Mouse (Mus musculus): ENCODE measurements around the gene Wwox.

Wwox gene

DNA sequence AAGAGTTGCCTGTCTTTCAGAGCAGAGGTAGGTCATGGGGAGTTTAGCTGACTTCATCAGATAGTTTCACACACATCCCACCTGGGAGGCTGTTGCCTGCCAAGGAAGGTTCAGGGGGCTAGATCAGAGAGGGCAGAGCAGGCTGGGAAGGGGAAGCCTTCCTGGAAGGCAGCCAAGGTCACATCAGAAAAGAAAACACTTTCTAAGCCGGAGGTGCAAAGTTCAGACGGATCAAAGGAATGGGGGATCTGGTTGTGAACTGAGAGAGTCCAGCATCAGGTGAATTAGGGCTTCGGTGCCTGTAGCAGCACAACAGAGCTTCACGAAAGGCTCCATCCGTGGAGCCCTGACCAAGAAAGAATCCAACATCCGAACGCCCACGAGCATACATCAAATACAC lies 488.0 kb downstream of the Wwox start:
- peak; percentile 23 for DNase-seq

DNA sequence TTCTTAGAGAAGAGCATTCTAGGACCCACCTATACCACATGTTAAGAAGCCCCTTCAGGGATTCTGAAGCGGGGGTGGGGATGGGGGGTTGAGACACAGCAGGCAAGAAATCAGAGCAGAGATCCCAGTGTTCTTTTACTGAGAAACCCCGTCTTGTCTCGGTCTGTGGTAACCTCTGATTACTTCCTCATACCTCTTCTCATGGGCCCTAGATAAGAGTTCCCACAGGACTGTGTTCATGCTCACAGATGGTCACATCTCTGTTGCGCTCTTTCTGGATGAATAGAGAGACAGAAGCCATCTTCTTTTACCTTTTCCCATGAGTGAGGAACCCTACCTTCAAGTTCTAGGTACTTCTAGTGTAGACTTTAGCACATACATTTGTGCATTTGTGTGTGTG lies 488.5 kb downstream of the Wwox start:
- DNase-seq, result no peak

DNA sequence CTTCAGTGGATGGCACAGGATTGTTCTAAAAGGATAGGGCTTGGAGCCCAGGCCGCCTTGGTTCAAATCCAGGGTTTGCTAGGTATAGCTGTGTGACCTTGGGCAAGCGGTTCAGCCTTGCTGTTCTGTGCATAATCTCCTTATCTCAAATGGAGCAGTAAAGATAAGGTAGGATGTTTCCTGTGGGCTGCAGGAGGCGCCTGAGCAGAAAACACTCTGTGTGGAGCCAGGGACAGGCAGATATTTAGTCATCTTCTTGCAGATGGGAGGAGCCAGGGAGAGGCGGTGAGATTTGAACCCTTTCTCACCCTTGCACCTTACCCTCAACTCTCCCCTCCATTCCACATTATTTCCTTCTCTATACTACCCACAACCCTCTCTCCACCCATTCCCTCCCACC lies 490.1 kb downstream of the Wwox start:
- DNase-seq, result no peak

DNA sequence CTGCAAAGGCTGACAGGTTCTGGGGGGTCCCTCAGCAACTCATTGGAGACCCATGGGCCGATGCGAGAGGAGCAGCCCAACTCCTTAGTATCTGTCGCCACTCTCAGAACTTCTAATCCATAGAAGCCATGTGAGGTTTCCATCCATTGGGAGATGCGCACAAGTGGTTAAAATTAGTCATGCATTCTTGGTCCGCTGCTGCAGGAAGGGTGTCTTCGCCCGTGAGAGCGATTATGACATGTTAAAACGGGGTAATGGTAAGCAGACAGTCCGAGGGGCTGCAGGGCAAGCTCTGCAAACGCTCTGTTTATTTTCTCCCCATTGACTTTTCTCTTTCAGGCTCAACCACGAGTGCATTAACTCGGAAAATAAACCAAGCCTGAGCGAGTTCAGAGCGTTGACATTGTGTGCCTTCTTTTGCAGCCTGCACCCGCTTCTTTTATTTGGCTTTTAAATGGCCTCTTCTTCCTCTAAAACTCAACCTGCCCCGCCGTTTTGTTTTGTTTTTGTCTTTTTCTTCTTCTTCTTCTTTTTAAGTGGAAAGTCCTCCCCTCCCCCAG lies 492.7 kb downstream of the Wwox start:
- DNase-seq, result no peak

DNA sequence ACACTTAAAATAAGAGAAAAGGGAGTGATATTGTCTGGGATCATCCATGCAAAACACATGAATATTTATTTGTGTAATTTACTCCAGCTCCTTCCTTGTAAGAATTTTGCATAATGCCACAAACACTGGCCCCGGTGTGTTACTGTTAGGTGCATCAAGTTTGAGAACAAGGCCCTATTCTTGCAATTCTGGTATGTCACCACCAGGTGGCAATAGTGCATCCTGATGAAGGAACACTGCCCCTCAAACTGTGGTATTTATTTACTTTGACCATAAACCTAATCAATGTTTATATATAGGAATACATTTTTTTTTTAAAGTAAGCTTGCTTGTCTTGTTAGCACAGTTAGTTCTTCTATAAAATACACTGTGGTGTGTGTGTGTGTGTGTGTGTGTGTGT lies 493.8 kb downstream of the Wwox start:
- no peak for DNase-seq

- DNase-seq, result no peak
These were observed 497.4 kb downstream of the Wwox start for GRCm38 (mm10) chr8:114936887-114937286.

- DNase-seq, result no peak
These were observed 499.9 kb downstream of the Wwox start for GRCm38 (mm10) chr8:114939338-114939737.

GRCm38 (mm10) chr8:114941096-114941495 lies 501.6 kb downstream of the Wwox start:
- no peak for DNase-seq

DNA sequence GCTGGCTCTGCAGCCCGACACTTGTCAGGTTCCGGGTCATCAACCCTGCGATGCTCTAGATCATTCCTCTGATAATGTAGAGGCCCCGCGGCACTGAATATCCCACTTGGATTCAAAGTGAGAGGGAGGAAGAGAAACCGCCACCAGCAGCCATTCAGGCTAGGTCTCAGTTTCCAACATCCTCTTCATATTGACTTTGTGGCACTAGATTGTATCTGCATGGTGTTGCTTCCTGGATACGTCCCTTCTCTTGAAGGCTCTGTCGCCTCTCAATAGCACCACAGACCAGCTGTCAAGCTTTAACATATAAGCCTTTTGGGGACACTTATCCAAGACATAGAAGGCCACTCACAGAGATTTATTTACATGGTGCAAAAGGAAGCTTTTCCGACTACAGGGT lies 502.2 kb downstream of the Wwox start:
- no peak for DNase-seq

- no peak for DNase-seq
These were observed 508.5 kb downstream of the Wwox start for GRCm38 (mm10) chr8:114947921-114948320.

- no peak for DNase-seq
These were observed 517.1 kb downstream of the Wwox start for GRCm38 (mm10) chr8:114956377-114957168.

DNA sequence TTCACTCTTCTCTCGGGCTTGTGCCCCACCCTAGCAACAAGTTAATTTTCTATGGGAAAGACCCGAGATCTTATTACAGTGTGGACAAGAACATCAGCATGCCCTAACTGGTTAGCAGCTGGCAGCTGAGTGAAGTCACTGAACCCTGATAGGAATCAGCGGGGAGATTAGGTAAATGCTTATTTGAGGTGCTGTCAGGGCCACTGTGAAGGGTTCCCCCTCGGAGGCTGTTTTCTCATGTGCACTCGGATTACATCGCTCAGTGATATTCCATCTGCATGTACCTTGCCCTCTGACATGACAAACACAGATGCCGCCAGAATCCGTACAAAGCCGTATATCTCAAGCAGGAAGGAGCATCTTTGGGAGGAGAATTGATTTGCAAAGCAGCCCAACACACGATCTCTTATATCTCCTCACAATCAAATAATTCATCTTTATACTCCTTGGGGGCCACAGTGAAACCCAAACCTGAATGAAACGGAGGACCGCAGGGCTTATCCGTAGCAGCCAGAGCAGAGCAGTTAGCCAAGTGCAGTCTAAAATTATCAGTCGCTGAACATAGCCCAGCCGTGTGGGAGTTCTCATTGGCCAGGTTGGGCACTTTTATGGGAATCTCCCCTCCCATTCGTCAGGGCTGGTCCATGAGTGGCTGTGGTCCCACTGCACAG lies 519.1 kb downstream of the Wwox start:
- DNase-seq, result no peak

GRCm38 (mm10) chr8:114959406-114959805 lies 520.0 kb downstream of the Wwox start:
- DNase-seq, result no peak

GRCm38 (mm10) chr8:114962494-114962893 lies 523.0 kb downstream of the Wwox start:
- no peak for DNase-seq

- no peak for DNase-seq
These were observed 523.8 kb downstream of the Wwox start for GRCm38 (mm10) chr8:114963282-114963681.

DNA sequence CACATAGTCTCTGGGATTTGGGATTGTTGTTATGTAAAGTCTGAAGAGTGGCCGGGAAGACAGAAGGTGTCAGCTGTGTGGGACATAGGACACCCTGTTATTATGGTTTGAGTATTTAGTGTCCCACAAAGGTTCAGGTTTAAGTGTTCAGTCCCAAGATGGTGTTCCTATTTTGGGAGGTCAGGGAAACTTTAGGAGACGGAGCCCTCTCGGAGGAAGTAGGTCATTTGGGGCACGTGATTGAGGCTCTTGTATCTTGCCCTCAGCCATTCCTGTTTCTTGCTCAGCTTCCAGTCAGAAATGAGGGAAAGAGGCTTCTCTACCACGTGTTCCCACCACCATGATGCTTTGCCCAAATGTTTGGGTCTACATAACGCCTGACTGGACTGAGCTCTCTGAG lies 524.8 kb downstream of the Wwox start:
- DNase-seq, result no peak

DNA sequence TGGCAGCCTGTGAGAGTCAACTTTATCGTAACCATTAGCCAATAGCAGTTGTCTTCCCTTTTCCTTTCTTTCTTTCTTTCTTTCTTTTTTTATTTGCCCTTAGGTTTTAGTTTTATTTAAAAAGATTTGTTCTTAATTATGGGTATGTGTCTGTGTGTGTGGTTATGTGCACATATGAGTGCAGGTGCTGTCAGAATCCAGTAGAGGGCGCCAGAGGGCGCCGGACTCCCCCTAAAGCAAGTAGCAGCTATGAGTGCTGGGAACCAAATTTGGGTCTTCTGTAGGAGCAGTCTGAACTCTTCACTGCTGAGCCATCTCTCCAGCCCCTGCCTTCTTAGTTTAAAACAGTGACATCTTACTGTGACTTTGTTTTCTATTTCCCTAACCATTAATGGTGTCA lies 529.4 kb downstream of the Wwox start:
- DNase-seq, result no peak

- peak; percentile 64 for DNase-seq
These were observed 531.9 kb downstream of the Wwox start for GRCm38 (mm10) chr8:114971378-114971777.

GRCm38 (mm10) chr8:114973002-114973461 lies 533.6 kb downstream of the Wwox start:
- DNase-seq, result no peak

GRCm38 (mm10) chr8:114974336-114974950 lies 535.0 kb downstream of the Wwox start:
- DNase-seq, result no peak

GRCm38 (mm10) chr8:114977746-114978145 lies 538.3 kb downstream of the Wwox start:
- DNase-seq, result no peak

- DNase-seq, result no peak
These were observed 538.9 kb downstream of the Wwox start for GRCm38 (mm10) chr8:114978206-114978960.

DNA sequence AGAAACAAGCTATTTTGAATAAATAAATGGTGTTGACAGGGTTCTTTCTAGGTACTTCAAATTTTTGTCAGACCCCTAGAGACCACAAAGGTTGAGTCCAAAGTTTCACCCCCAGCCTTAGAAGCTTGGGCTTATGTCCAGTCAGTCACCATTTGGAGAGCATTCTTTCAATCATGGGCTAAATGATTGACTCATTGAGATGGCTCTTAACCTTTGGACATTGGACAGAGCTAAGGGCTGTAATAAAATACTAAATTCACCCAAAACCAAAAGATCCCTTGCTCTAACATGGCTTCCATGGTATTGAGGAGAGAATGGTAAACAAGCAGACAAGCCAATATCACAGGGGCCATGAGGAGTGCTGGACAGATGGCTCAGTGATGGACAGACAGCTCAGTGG lies 540.2 kb downstream of the Wwox start:
- no peak for DNase-seq
